Mouse (Mus musculus): ENCODE data around the gene Gm20425. TPM values are rescaled to one million over a fixed set of nuclear protein-coding genes. Genes with fewer than 3 reads are reported as not detected.

Gm20425 gene
- polyA plus RNA-seq, 1 experiment from 2014 or later = 2.2 TPM

DNA sequence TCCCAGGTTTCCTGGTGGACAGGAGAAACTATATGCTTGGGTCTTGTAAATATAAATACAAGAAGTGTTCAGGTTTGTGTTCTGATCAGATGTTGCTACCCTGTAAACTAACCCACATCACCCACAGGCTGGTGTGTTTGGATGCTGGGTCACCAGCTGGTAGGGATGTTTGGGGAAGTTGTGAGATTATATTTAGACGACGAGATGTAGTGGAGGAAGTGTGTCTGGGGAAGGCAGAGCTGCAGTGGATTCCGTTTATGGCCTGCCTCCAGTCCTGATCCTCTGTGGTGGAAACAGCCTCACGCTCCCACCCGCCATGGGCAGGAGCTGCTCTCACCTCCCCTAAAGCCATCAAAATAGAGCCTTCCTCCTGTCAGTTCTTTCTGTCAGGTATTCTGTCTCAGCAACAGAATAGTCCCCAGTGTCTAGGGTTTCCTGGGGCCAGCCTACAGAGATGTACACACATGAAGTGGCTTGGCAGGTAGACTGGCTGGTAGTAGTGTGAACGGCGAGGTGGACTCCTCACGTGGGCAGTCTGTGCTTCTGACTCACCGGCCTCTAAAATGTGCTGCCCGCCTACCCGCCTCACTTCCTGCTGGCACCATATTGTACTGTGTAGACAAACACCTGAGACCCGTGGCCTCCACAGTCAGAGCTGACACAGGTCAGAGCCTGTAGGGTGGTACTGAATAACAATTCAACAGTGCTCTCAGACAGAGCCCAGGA lies 80.9 kb downstream of the Gm20425 start:
- no peak for ATAC-seq
- Histone ChIP-seq H3K9me3 (replicated peaks; ENCODE audit: control insufficient read depth, low read length, poor library complexity, severe bottlenecking) (no peaks in the 10 kb centered on the region), H3K36me3 (ENCODE audit: control insufficient read depth, insufficient read depth, low read length) (0 out of 2 replicates have a peak, but pooled peaks cover 3% of the 10 kb centered on the region), H3K4me1 (ENCODE audit: control insufficient read depth, insufficient read depth, low read length) (peaks cover 40% of the 10 kb centered on the region), H3K9ac (ENCODE audit: low read depth, low read length) (no peak overlapping the region), H3K4me3 (ENCODE audit: low read depth, low read length) (no peak overlapping the region), H3K27me3 (ENCODE audit: control insufficient read depth, insufficient read depth, low read depth, low read length) (no peaks in the 10 kb centered on the region), H3K27ac (ENCODE audit: low read length) (no peak overlapping the region), H3K4me2 (ENCODE audit: low read length) (no peak overlapping the region)
- 81% methylated on average over 12 of the region's 12 CpGs for WGBS

DNA sequence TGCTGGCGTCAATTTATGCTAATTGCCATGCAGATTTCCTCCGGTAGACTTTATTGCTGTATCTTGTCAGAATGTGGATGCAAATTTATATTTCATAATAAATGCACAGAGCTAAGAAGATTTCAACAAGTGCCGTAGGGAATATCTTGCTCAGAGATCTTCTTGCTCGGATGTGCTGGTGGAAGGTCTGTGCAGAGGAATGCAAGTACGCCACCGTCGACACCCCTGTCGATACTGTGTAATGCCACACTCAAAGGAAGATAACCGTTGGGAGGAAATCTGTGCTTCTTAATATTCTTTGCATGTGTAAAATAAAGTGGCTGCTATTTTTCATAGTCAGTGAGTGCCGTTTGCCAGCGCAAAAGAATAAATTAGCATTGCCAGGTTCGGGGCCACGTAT lies 83.0 kb downstream of the Gm20425 start:
- peak overlapping the region; percentile 71 for H3K27ac ChIP-seq (ENCODE audit: low read length)
- peaks cover 40% of the 10 kb centered on the region for H3K4me1 ChIP-seq (ENCODE audit: control insufficient read depth, insufficient read depth, low read length)
- ATAC-seq = peak; percentile 76
- H3K4me3 ChIP-seq (ENCODE audit: low read depth, low read length) = no peak overlapping the region
- peak overlapping the region; percentile 10; the same call in 1 of the 2 replicates for H3K4me2 ChIP-seq (ENCODE audit: low read length)
- WGBS = 22% methylated on average over 13 of the region's 13 CpGs
- H3K27me3 ChIP-seq (ENCODE audit: control insufficient read depth, insufficient read depth, low read depth, low read length) = no peaks in the 10 kb centered on the region
- no peaks in the 10 kb centered on the region for H3K9me3 ChIP-seq (replicated peaks; ENCODE audit: control insufficient read depth, low read length, poor library complexity, severe bottlenecking)
- no peaks in the 10 kb centered on the region; the same call in 1 of the 2 replicates for H3K36me3 ChIP-seq (ENCODE audit: control insufficient read depth, insufficient read depth, low read length)
- H3K9ac ChIP-seq (ENCODE audit: low read depth, low read length) = no peak overlapping the region

DNA sequence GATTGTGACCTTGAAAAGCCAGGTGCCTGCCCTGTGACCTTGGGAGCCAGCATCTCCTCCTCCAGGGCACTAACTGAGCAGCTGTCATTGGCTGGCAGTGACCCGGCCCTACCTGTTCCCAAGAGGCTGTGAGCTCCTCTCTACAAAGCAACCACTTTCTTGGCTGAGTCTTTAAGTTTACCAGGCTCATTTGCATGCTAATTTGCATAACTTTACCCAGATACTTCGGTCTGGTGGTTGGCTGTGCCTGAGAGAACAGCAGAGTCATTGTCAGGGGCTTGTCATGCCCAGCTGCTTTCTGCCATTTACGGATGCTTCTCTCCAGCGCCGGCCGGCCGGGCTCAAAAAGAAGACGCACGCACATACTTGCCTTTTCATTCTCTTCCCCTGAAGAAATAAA lies 83.4 kb downstream of the Gm20425 start:
- peaks cover 40% of the 10 kb centered on the region for H3K4me1 ChIP-seq (ENCODE audit: control insufficient read depth, insufficient read depth, low read length)
- no peak overlapping the region for H3K9ac ChIP-seq (ENCODE audit: low read depth, low read length)
- no peaks in the 10 kb centered on the region for H3K9me3 ChIP-seq (replicated peaks; ENCODE audit: control insufficient read depth, low read length, poor library complexity, severe bottlenecking)
- peak; percentile 65 for ATAC-seq
- no peaks in the 10 kb centered on the region; the same call in 1 of the 2 replicates for H3K36me3 ChIP-seq (ENCODE audit: control insufficient read depth, insufficient read depth, low read length)
- H3K4me3 ChIP-seq (ENCODE audit: low read depth, low read length) = no peak overlapping the region
- peak overlapping the region; percentile 10; the same call in 1 of the 2 replicates for H3K4me2 ChIP-seq (ENCODE audit: low read length)
- H3K27me3 ChIP-seq (ENCODE audit: control insufficient read depth, insufficient read depth, low read depth, low read length) = no peaks in the 10 kb centered on the region
- H3K27ac ChIP-seq (ENCODE audit: low read length) = peak overlapping the region; percentile 71
- 4% methylated on average over 9 of the region's 9 CpGs for WGBS

DNA sequence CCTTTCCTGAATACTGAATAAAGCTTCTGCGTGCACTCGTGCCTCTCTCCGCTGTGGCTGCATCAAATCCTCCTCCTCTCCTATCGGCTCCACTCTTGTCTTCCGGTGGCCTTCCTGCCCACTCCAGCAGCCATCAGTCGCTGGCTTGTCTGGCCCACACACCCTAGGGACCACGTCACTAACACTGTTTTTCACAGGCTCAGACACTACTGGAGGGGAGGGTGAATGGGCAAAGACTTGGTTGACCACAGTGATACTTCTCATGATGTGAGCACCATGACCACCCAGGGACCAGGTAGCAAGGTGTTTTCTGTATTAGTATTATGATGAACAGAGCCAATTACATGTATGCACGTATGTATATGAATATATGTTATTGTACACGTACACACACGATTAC lies 83.8 kb downstream of the Gm20425 start:
- peak; percentile 12; the same call in 1 of the 2 replicates for ATAC-seq
- Histone ChIP-seq H3K27ac (ENCODE audit: low read length) (peak overlapping the region; percentile 71), H3K27me3 (ENCODE audit: control insufficient read depth, insufficient read depth, low read depth, low read length) (no peaks in the 10 kb centered on the region), H3K4me2 (ENCODE audit: low read length) (no peak overlapping the region), H3K9me3 (replicated peaks; ENCODE audit: control insufficient read depth, low read length, poor library complexity, severe bottlenecking) (no peaks in the 10 kb centered on the region), H3K36me3 (ENCODE audit: control insufficient read depth, insufficient read depth, low read length) (no peaks in the 10 kb centered on the region; the same call in 1 of the 2 replicates), H3K9ac (ENCODE audit: low read depth, low read length) (no peak overlapping the region), H3K4me3 (ENCODE audit: low read depth, low read length) (no peak overlapping the region), H3K4me1 (ENCODE audit: control insufficient read depth, insufficient read depth, low read length) (peaks cover 40% of the 10 kb centered on the region)
- 44% methylated on average over 10 of the region's 10 CpGs for WGBS

DNA sequence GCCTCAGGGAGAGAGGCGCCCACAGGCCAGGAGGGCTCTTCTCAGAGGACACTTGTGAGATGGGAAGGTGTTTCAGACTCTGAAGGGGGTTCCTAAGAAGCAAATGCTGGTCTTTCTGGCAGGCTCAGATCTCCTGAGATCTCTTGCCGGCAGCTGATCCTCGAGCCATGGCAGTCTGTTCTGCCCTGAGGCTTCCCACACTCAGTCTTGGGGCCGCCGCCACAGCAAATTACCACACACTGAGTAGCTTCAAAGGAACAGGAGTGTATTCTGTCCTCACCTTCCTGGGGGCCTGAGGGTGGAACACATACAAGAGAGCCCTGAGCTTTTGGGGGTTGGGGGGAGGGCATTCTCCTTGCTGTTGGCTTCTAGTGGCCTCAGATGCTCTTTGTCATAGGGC lies 84.8 kb downstream of the Gm20425 start:
- H3K36me3 ChIP-seq (ENCODE audit: control insufficient read depth, insufficient read depth, low read length) = no peaks in the 10 kb centered on the region; the same call in 1 of the 2 replicates
- H3K27ac ChIP-seq (ENCODE audit: low read length) = peak overlapping the region; percentile 71
- H3K4me1 ChIP-seq (ENCODE audit: control insufficient read depth, insufficient read depth, low read length) = peaks cover 40% of the 10 kb centered on the region
- H3K4me3 ChIP-seq (ENCODE audit: low read depth, low read length) = no peak overlapping the region
- H3K4me2 ChIP-seq (ENCODE audit: low read length) = no peak overlapping the region
- H3K9ac ChIP-seq (ENCODE audit: low read depth, low read length) = no peak overlapping the region
- no peaks in the 10 kb centered on the region for H3K27me3 ChIP-seq (ENCODE audit: control insufficient read depth, insufficient read depth, low read depth, low read length)
- 37% methylated on average over 5 of the region's 5 CpGs for WGBS
- H3K9me3 ChIP-seq (replicated peaks; ENCODE audit: control insufficient read depth, low read length, poor library complexity, severe bottlenecking) = no peaks in the 10 kb centered on the region
- peak; percentile 18; the same call in 1 of the 2 replicates for ATAC-seq

DNA sequence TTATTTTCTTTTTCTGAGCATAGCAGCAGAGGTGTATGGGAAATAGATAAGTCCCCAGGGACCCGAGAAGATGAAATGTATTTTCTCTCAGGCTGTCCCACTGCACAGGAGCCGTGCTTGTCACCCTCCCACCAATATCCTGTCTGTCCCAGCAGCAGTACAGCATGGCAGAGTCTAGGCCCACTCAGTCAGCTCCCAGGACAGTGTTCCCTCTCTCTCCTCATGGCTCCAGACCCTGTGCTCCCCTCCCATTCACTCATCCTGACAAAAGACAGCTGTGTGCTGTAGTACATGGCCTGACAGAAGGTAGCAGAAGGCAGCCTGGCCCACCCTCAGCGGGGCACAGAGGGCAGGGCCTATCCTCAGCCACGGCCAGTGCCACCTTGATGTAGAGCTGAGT lies 86.2 kb downstream of the Gm20425 start:
- Histone ChIP-seq H3K9me3 (replicated peaks; ENCODE audit: control insufficient read depth, low read length, poor library complexity, severe bottlenecking) (no peaks in the 10 kb centered on the region), H3K4me3 (ENCODE audit: low read depth, low read length) (no peak overlapping the region), H3K4me1 (ENCODE audit: control insufficient read depth, insufficient read depth, low read length) (peaks cover 42% of the 10 kb centered on the region), H3K4me2 (ENCODE audit: low read length) (no peak overlapping the region), H3K9ac (ENCODE audit: low read depth, low read length) (no peak overlapping the region), H3K36me3 (ENCODE audit: control insufficient read depth, insufficient read depth, low read length) (no peaks in the 10 kb centered on the region; the same call in 1 of the 2 replicates), H3K27ac (ENCODE audit: low read length) (no peak overlapping the region), H3K27me3 (ENCODE audit: control insufficient read depth, insufficient read depth, low read depth, low read length) (no peaks in the 10 kb centered on the region)
- ATAC-seq = no peak
- 70% methylated on average over 4 of the region's 4 CpGs for WGBS

DNA sequence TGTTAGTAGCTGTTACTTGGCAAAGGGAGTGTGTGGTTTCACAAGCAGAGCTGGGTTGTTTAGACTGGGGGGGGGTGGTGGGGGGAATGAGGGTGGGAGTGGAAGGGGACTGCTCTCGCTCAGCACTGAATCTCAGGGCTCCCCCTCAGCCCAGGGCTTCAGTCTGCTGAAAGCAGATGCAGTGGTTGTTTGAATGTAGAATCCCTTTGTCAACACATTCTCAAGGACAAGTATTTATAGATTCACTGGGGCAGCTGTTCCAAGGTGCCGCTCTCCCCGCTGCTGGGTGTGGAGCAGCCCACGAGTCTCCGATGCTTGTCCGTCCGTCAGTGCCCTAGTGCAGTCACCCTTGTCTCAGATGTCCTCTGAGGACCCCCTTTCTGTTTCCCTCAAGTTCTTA lies 88.8 kb downstream of the Gm20425 start:
- no peak for ATAC-seq
- 87% methylated on average over 7 of the region's 7 CpGs for WGBS
- Histone ChIP-seq H3K27ac (ENCODE audit: low read length) (no peak overlapping the region), H3K4me2 (ENCODE audit: low read length) (no peak overlapping the region), H3K9me3 (replicated peaks; ENCODE audit: control insufficient read depth, low read length, poor library complexity, severe bottlenecking) (no peaks in the 10 kb centered on the region), H3K9ac (ENCODE audit: low read depth, low read length) (no peak overlapping the region), H3K36me3 (ENCODE audit: control insufficient read depth, insufficient read depth, low read length) (no peaks in the 10 kb centered on the region; the same call in 1 of the 2 replicates), H3K27me3 (ENCODE audit: control insufficient read depth, insufficient read depth, low read depth, low read length) (no peaks in the 10 kb centered on the region), H3K4me3 (ENCODE audit: low read depth, low read length) (no peak overlapping the region), H3K4me1 (ENCODE audit: control insufficient read depth, insufficient read depth, low read length) (peaks cover 26% of the 10 kb centered on the region)

DNA sequence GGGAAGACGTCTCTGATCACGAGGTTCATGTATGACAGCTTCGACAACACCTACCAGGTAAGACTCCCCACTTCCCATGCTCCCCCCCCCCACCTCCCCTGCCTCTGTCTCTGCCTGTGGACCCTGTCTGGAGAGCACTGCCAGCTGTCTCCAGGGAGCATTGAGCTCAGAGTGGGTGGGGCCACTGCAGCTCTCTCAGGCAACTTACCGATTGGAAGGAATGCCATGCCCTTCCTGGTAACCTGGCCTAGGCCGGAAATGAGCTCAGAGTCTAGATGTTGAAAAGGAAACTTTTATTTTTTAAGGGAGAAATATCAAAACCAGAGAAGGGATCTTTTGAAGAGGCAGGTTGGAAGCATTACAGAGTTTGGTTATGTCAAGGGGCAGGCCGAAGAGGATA lies 89.7 kb downstream of the Gm20425 start:
- H3K36me3 ChIP-seq (ENCODE audit: control insufficient read depth, insufficient read depth, low read length) = no peaks in the 10 kb centered on the region; the same call in 1 of the 2 replicates
- 90% methylated on average over 6 of the region's 6 CpGs for WGBS

More for the DNA sequence above, 89.7 kb downstream of the Gm20425 start:
- Histone ChIP-seq H3K27ac (ENCODE audit: low read length) (no peak overlapping the region), H3K4me1 (ENCODE audit: control insufficient read depth, insufficient read depth, low read length) (peaks cover 19% of the 10 kb centered on the region), H3K4me2 (ENCODE audit: low read length) (no peak overlapping the region), H3K9me3 (replicated peaks; ENCODE audit: control insufficient read depth, low read length, poor library complexity, severe bottlenecking) (no peaks in the 10 kb centered on the region), H3K27me3 (ENCODE audit: control insufficient read depth, insufficient read depth, low read depth, low read length) (no peaks in the 10 kb centered on the region), H3K4me3 (ENCODE audit: low read depth, low read length) (no peak overlapping the region), H3K9ac (ENCODE audit: low read depth, low read length) (no peak overlapping the region)
- ATAC-seq = no peak
